Mouse (Mus musculus) kidney, adult 11 months (tissue): ENCODE measurements around the gene Gadd45b.

Experiments
- DNase-seq: peaks from one replicate; pipeline ENCODE4 v3.0.0; 2022

Gene Gadd45b

GRCm38 (mm10) chr10:80936135-80936809 is 6.4 kb downstream of the Gadd45b start:
- peak; percentile 52 for DNase-seq

GRCm38 (mm10) chr10:80936810-80937164 is 6.9 kb downstream of the Gadd45b start:
- DNase-seq = no peak

DNA sequence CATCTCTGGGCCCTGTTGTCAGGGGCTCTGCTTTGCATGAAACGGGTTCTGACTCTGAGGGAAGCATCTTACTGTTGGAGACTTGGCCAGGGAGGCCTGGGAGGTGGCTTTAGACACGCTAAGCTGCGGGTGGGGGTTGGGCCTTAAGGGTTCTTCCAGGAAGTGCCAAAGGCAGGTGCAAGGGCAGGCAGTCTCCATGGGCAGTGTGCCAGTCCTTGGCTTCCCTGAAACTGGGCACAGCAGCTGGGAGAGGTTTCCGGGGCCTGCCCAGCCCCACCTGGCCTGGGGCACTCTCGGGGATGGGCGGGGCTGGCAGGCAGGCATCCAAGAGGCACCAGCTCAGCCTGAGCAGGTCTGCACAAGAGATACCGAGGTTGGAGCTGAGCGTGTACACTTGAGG is 7.8 kb downstream of the Gadd45b start:
- DNase-seq = peak; percentile 88

GRCm38 (mm10) chr10:80938831-80939550 is 9.1 kb downstream of the Gadd45b start:
- DNase-seq = no peak

DNA sequence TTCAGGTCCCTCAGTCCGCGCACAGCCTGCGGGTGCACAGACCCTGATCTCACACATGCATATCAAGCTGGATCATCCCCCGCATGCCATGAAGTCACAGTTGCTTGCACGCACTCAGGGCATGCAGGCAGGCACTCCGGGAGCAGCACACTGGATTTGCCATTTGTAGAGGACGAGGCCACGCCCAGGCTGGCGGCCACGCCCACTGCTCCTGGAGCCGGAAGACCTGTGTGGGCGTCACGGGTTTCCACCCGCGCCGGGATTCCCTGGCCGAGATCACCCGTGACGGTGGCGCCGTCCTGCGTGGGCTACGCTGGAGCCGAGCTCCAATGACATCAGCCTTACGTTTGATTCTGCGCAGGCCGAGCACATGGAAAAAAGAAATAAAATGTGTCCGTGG is 9.8 kb downstream of the Gadd45b start:
- peak; percentile 87 for DNase-seq

GRCm38 (mm10) chr10:80940320-80940987 is 10.6 kb downstream of the Gadd45b start:
- DNase-seq = peak; percentile 90

DNA sequence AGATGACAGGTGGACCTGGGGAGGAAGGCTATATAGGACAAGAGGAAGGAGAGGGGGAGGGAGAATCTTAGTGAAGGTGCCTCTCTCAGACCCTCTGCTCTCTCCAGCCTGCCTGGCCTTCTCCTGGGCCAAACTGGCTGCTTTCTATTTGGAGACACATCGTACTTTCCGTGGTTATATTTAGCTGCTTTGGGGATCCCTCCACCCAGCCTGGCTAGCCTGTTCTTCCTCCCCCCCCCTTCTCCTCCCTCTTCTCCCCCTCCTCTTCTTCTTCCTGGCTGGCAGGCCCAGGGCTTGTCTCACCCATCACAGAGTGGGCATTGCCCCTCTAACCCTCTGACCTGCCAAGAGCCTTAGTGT is 11.1 kb downstream of the Gadd45b start:
- DNase-seq = no peak

DNA sequence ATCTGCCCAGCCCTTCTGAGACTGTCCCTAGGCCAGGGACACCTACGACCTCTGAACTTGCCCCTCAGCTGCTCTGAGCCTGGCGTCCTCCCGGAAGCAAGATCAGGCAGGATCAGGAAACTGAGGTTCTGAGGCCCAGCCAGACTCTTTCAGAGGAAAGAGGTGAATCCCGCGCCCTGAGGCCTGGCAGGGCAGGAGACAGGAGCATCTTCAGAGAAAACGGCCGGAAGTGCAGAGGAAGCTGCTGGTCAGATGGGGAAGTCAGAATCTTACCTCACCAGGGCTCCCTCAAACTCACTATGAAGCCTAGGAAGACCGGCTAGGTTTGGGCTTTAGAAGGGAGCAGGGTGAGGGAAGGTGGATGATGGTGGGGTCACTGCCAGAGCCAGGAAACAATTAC is 13.0 kb downstream of the Gadd45b start:
- no peak for DNase-seq

DNA sequence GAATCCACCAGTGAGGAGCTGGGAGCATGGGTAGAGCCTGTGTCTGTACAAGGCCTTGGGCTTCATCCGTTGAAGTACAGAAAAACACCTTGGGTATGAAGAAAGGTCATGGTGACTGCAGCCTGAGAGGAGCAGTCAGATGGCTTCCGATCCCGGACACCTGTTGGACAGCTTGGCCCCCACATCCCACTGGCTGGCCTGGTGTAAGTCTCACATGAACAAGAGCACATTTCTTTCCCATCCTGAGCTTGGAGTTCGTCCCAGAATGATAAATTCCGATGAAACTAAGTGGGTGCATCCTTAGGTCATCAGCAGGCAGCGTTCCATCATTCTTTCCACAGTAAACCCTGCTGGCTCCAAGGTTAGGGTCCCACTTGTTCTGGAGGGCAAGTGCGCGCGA is 13.8 kb downstream of the Gadd45b start:
- DNase-seq = no peak

GRCm38 (mm10) chr10:80944231-80944630 is 14.4 kb downstream of the Gadd45b start:
- no peak for DNase-seq

- DNase-seq = no peak
These were observed 17.0 kb downstream of the Gadd45b start for GRCm38 (mm10) chr10:80946684-80947437.

DNA sequence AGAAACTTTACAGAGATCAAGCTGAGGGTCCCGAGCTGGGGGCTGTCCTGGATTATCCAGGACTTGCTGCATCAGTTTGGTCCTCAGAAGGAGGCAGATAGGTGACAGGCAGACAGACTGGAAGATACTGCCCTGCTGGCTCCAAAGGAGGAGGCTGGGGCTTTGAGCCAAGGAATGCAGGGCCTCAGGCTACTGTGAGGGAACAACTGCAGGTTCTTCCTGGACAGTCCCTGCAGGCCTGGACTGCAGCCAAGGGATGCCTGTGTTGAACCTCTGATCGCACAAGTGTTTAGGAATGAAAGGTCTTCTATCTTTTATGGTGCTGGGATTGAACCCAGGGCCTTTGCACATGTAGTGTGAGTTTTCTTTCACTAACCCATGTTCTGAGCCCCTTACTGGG is 17.9 kb downstream of the Gadd45b start:
- peak; percentile 62 for DNase-seq

DNA sequence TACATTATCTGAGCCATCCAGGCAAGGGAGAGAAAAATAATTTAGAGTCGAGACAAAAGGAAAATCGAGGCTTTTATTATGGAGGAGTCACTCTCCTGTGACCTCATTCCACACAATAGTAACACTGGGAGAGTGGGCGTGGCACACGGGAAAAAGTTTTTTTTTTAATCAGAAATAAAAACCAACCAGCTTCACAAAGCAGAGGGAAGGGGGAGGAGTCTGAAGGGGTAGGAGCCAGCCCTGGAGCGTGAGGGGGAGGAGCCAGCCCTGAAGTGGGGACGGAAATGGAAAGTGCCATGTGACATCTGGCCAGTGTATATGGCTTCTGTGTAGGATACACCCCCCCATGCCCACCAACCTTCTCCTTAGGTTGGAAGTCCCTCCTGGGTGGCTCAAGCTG is 18.7 kb downstream of the Gadd45b start:
- no peak for DNase-seq

DNA sequence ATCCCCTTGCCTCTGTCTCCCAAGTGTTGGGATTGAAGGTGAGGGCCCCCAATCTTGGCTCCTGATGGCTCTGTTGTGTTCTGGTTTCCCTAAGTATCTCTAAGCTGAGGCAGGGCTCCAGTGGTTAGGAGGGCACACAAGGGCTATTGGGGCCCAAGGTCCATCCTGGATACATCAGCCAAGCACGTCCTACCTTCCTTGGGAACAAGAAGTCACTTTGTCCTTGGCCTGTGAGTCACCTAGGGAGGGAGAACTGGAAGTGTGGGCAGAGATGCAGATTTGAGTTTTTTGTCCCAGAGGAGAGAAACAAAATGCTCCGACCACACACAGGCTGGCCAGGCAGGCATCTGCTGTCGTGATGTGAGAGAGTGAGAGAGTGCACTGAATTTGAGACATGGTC is 19.2 kb downstream of the Gadd45b start:
- no peak for DNase-seq

- no peak for DNase-seq
These were observed 20.4 kb downstream of the Gadd45b start for GRCm38 (mm10) chr10:80950314-80950713.

DNA sequence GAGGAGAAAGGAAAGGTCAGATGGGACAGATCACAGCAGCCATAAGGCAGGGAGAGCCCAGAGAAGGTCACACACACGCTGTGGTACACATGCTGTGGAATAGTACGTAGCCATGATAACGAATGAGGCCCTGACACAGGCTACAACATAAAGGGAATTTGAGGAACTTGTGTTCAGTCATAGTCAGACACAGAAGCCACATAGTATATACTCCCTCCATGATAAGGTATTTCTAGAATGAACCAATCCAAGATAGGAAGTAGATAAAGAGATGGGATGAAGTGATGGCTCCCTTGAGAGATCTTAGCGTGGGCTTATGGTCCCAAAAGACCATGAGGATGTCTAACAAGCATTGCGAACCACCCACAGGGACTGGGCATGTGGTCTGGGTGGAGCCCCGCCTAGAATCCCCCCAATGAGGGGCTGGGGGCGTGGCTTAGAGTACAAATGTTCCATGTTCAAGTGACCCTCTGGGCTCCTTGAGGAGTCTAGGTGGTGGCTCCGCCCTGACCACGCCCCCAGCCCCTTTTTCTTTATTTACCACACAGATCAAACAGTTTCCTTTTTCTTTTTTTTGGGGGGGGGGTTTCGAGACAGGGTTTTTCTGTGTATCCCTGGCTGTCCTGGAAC is 22.0 kb downstream of the Gadd45b start:
- no peak for DNase-seq

- no peak for DNase-seq
These were observed 22.6 kb downstream of the Gadd45b start for GRCm38 (mm10) chr10:80952449-80952848.

DNA sequence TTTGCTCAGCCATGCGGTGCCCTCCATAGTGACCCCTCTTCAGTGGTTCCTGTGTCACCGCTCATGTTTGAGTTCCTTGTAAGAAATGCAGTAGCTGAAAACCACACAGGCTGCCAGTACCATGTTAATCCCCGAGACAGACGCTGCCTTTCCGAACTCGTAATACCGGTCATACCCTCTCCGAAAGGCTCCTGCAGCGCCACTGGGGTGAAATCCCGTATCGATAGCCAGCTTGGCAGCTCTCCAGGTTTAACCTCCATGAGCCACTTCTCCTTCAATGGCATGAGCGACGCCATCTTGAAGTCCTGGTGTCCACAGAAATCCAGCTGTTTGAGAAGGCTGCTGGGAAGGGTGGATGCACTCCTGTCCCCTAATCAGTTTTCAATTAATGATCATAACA is 24.5 kb downstream of the Gadd45b start:
- no peak for DNase-seq

- no peak for DNase-seq
These were observed 25.0 kb downstream of the Gadd45b start for GRCm38 (mm10) chr10:80954843-80955242.

- DNase-seq = no peak
These were observed 25.7 kb downstream of the Gadd45b start for GRCm38 (mm10) chr10:80955536-80955935.

- DNase-seq = no peak
These were observed 26.5 kb downstream of the Gadd45b start for GRCm38 (mm10) chr10:80956385-80956784.

- DNase-seq = no peak
These were observed 27.0 kb downstream of the Gadd45b start for GRCm38 (mm10) chr10:80956901-80957300.

DNA sequence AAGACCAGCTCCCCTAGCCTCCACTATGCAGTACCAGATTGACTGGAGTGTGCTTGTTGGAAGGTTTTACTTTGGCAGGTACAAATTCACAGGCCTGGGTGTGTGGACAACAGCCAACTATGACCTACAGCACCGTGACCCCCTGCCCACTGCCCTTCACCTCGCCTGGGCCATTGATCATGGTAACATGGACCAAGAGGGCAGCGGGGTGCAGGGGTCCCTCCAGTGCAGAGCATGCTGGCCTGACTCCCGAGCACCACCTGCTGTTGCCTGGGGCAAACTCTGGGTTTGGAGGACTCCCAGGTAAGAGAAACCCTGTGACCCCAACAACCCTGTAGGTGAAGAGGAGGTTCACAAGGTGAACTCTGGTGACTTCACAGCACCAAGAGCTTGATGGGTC is 27.9 kb downstream of the Gadd45b start:
- no peak for DNase-seq
